Mouse (Mus musculus): ENCODE data around the gene Rhov.

DNA sequence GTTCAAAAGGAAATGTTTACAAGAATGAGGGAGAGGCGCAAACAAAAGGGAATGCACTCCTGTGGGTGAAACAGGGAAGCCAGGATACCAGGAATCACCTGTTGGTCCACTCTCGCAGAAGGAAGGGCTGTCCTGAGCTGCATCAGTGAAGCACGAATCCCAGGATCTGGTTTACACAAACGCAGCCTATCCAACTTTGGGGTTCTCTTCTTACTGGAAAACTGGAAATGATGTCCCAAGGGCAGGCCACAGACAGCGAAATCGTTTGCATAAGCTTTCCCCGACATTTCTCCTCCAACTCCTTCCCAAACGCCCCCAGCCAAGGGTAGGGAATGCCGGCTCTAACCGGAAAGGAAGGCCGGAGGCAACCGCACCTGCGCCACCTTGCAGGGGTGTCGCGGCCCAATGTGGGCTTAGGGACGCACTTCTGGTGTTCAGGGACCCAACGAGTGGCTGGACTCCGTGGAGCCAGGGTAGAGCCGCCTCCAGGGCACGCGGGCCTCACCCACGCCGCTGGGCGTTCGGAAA lies 34.3 kb downstream of the Rhov start:
- TF ChIP-seq CTCF (IDR thresholded peaks at IDR 0.05; ENCODE audit: low read depth, low read length) (no peak), POLR2A (IDR thresholded peaks at IDR 0.05; ENCODE audit: borderline replicate concordance, low read depth, low read length) (no peak)
